19 mouse cellular contexts compared by ENCODE assay signal in genomic region chr17:27339261-27339660, GRCm38 (mm10).
"Had no signal": no experiment of that assay in that cellular context is flagged by ENCODE, and none has a peak within 500 bp of the region (broad histone marks: within the 10 kb centered on the region; RNA-seq: fewer than 3 reads in every experiment).

No protein-coding gene starts in this region.

- H3K9me3 ChIP-seq: liver, embryonic 12.5 days; midbrain, embryonic 13.5 days; neural tube, embryonic 13.5 days; neural tube, embryonic 15.5 days had no signal

- ATAC-seq: liver, embryonic 12.5 days; midbrain, embryonic 13.5 days; midbrain, embryonic 16.5 days had no signal

- H3K4me3 ChIP-seq: liver, embryonic 12.5 days; midbrain, embryonic 13.5 days; myocyte; neural tube, embryonic 13.5 days; neural tube, embryonic 15.5 days had no signal

- H3K4me1 ChIP-seq: neural tube, embryonic 15.5 days had no signal

- H3K4me2 ChIP-seq: liver, embryonic 12.5 days; lung, embryonic 14.5 days; midbrain, embryonic 11.5 days; midbrain, embryonic 13.5 days; neural tube, embryonic 13.5 days; neural tube, embryonic 15.5 days had no signal

- H3K36me3 ChIP-seq: liver, embryonic 12.5 days; midbrain, embryonic 13.5 days; neural tube, embryonic 13.5 days; neural tube, embryonic 15.5 days had no signal

- H3K9ac ChIP-seq: liver, embryonic 12.5 days; liver, embryonic 14.5 days; lung, embryonic 14.5 days; midbrain, embryonic 13.5 days; neural tube, embryonic 13.5 days; neural tube, embryonic 15.5 days had no signal

- DNase-seq: lung, adult 18-20 months; lung, embryonic 14.5 days; lung, postnatal 10 days; lung, postnatal 4 days; right cerebral cortex, adult 18-20 months; right cerebral cortex, postnatal 25 days; right cerebral cortex, postnatal 4 days; spleen, adult 18-20 months; thymus, adult 2 months; thymus, postnatal 25 days; thymus, postnatal 4 days had no signal

- H3K27me3 ChIP-seq: liver, embryonic 12.5 days; midbrain, embryonic 13.5 days; neural tube, embryonic 13.5 days; neural tube, embryonic 15.5 days had no signal

- H3K27ac ChIP-seq: liver, embryonic 12.5 days; liver, embryonic 14.5 days; midbrain, embryonic 13.5 days; neural tube, embryonic 13.5 days; neural tube, embryonic 15.5 days had no signal
